Mouse (Mus musculus): ENCODE data around the gene Styk1. TPM values are rescaled to one million over a fixed set of nuclear protein-coding genes. Genes with fewer than 3 reads are reported as not detected.

Gene Styk1
- 1.3 and 1.9 TPM in 2 replicates for polyA plus RNA-seq (2015; fragmentation: Nextera tagmentation; extraction: Ambion mirVana)

- WGBS, result under 1% methylated on average over 16 of the region's 16 CpGs
- Histone ChIP-seq H3K4me1 (0 out of 2 replicates have a peak, but pooled peaks cover 7% of the 10 kb centered on the region), H3K4me2 (peak within 1 kb of the TSS; percentile 70), H3K27me3 (no peaks in the 10 kb centered on the region), H3K9ac (no peak within 1 kb of the TSS), H3K36me3 (no peaks in the 10 kb centered on the region), H3K9me3 (no peaks in the 10 kb centered on the region), H3K27ac (0 out of 2 replicates have a peak within 1 kb of the TSS, but pooled peaks have one; percentile 17), H3K4me3 (peak within 1 kb of the TSS; percentile 40)
- ATAC-seq (ENCODE audit: insufficient number of reproducible peaks, low FRiP score, low TSS enrichment, low read depth), result peak; percentile 86
Observed at GRCm38 (mm10) chr6:131353352-131353919, at the start of gene Styk1. Gene Styk1 (minus strand): TSS chr6:131353597.

GRCm38 (mm10) chr6:131403036-131403435 is 49.6 kb upstream of the Styk1 start:
- Histone ChIP-seq H3K4me2 (no peak overlapping the region), H3K9ac (no peak overlapping the region), H3K9me3 (no peaks in the 10 kb centered on the region), H3K27ac (peak overlapping the region; percentile 27; the same call in 1 of the 2 replicates), H3K27me3 (no peaks in the 10 kb centered on the region), H3K36me3 (no peaks in the 10 kb centered on the region), H3K4me3 (no peak overlapping the region), H3K4me1 (no peaks in the 10 kb centered on the region)
- 54% methylated on average over 2 of the region's 2 CpGs for WGBS
- no peak for ATAC-seq (ENCODE audit: insufficient number of reproducible peaks, low FRiP score, low TSS enrichment, low read depth)

GRCm38 (mm10) chr6:131402606-131403005 is 49.2 kb upstream of the Styk1 start:
- H3K9ac ChIP-seq, result no peak overlapping the region
- no peak overlapping the region for H3K4me2 ChIP-seq
- H3K4me3 ChIP-seq, result no peak overlapping the region
- H3K27me3 ChIP-seq, result no peaks in the 10 kb centered on the region
- ATAC-seq (ENCODE audit: insufficient number of reproducible peaks, low FRiP score, low TSS enrichment, low read depth), result no peak
- H3K4me1 ChIP-seq, result no peaks in the 10 kb centered on the region
- peak overlapping the region; percentile 27 for H3K27ac ChIP-seq
- no peaks in the 10 kb centered on the region for H3K36me3 ChIP-seq
- no peaks in the 10 kb centered on the region for H3K9me3 ChIP-seq

GRCm38 (mm10) chr6:131401259-131401658 is 47.9 kb upstream of the Styk1 start:
- Histone ChIP-seq H3K4me3 (no peak overlapping the region), H3K9me3 (no peaks in the 10 kb centered on the region), H3K27me3 (no peaks in the 10 kb centered on the region), H3K36me3 (no peaks in the 10 kb centered on the region), H3K27ac (no peak overlapping the region), H3K4me2 (no peak overlapping the region), H3K9ac (no peak overlapping the region), H3K4me1 (no peaks in the 10 kb centered on the region)
- 78% methylated on average over 2 of the region's 2 CpGs for WGBS
- no peak for ATAC-seq (ENCODE audit: insufficient number of reproducible peaks, low FRiP score, low TSS enrichment, low read depth)

- Histone ChIP-seq H3K9ac (no peak overlapping the region), H3K27ac (no peak overlapping the region; the same call in 1 of the 2 replicates), H3K4me3 (no peak overlapping the region), H3K27me3 (no peaks in the 10 kb centered on the region), H3K36me3 (no peaks in the 10 kb centered on the region), H3K4me2 (no peak overlapping the region), H3K4me1 (no peaks in the 10 kb centered on the region), H3K9me3 (no peaks in the 10 kb centered on the region)
- WGBS, result 54% methylated on average over 1 of the region's 1 CpGs
- peak; percentile 55; the same call in 1 of the 2 replicates for ATAC-seq (ENCODE audit: insufficient number of reproducible peaks, low FRiP score, low TSS enrichment, low read depth)
Observed at GRCm38 (mm10) chr6:131396650-131397049, 43.3 kb upstream of the Styk1 start.

GRCm38 (mm10) chr6:131393873-131394660 is 40.7 kb upstream of the Styk1 start:
- H3K27me3 ChIP-seq, result no peaks in the 10 kb centered on the region
- H3K9me3 ChIP-seq, result no peaks in the 10 kb centered on the region

GRCm38 (mm10) chr6:131388040-131389021 is 34.9 kb upstream of the Styk1 start, which contains the start of gene Ybx3:
Gene Ybx3 (minus strand): TSS chr6:131388476.
- Histone ChIP-seq H3K4me3 (peak within 1 kb of the TSS; percentile 80), H3K4me1 (peaks cover 28% of the 10 kb centered on the region), H3K4me2 (peak within 1 kb of the TSS; percentile 67), H3K27ac (peak within 1 kb of the TSS; percentile 93), H3K9me3 (no peaks in the 10 kb centered on the region), H3K36me3 (no peaks in the 10 kb centered on the region), H3K9ac (peak within 1 kb of the TSS; percentile 96), H3K27me3 (no peaks in the 10 kb centered on the region)
- peak; percentile 85 for ATAC-seq (ENCODE audit: insufficient number of reproducible peaks, low FRiP score, low TSS enrichment, low read depth)
- WGBS, result under 1% methylated on average over 71 of the region's 107 CpGs

More at GRCm38 (mm10) chr6:131393873-131394660, 40.7 kb upstream of the Styk1 start:
- no peak overlapping the region for H3K9ac ChIP-seq
- ATAC-seq (ENCODE audit: insufficient number of reproducible peaks, low FRiP score, low TSS enrichment, low read depth), result no peak
- H3K36me3 ChIP-seq, result no peaks in the 10 kb centered on the region
- no peak overlapping the region for H3K4me2 ChIP-seq
- 0 out of 2 replicates have a peak, but pooled peaks cover 1% of the 10 kb centered on the region for H3K4me1 ChIP-seq
- WGBS, result 71% methylated on average over 4 of the region's 4 CpGs
- H3K4me3 ChIP-seq, result no peak overlapping the region
- H3K27ac ChIP-seq, result no peak overlapping the region

- H3K9me3 ChIP-seq, result no peaks in the 10 kb centered on the region
- WGBS, result under 1% methylated on average over 43 of the region's 43 CpGs
- H3K4me3 ChIP-seq, result peak overlapping the region; percentile 80
- H3K4me2 ChIP-seq, result peak overlapping the region; percentile 67
- H3K4me1 ChIP-seq, result peaks cover 37% of the 10 kb centered on the region
- H3K27me3 ChIP-seq, result no peaks in the 10 kb centered on the region
- no peak for ATAC-seq (ENCODE audit: insufficient number of reproducible peaks, low FRiP score, low TSS enrichment, low read depth)
- H3K36me3 ChIP-seq, result no peaks in the 10 kb centered on the region
- H3K27ac ChIP-seq, result peak overlapping the region; percentile 93
- H3K9ac ChIP-seq, result peak overlapping the region; percentile 96
Observed at GRCm38 (mm10) chr6:131387221-131388039, 34.0 kb upstream of the Styk1 start.

- WGBS, result 51% methylated on average over 9 of the region's 9 CpGs
- H3K4me1 ChIP-seq, result peaks cover 40% of the 10 kb centered on the region
- no peak for ATAC-seq (ENCODE audit: insufficient number of reproducible peaks, low FRiP score, low TSS enrichment, low read depth)
- no peaks in the 10 kb centered on the region for H3K9me3 ChIP-seq
- peak overlapping the region; percentile 67 for H3K4me2 ChIP-seq
- H3K9ac ChIP-seq, result no peak overlapping the region
- H3K27me3 ChIP-seq, result no peaks in the 10 kb centered on the region
- no peaks in the 10 kb centered on the region for H3K36me3 ChIP-seq
- H3K4me3 ChIP-seq, result peak overlapping the region; percentile 80
- peak overlapping the region; percentile 93 for H3K27ac ChIP-seq
Observed at GRCm38 (mm10) chr6:131386416-131387019, 33.1 kb upstream of the Styk1 start.

- Histone ChIP-seq H3K27me3 (no peaks in the 10 kb centered on the region), H3K4me2 (no peak overlapping the region), H3K9me3 (no peaks in the 10 kb centered on the region), H3K4me3 (no peak overlapping the region), H3K9ac (no peak overlapping the region), H3K4me1 (peaks cover 40% of the 10 kb centered on the region), H3K27ac (no peak overlapping the region), H3K36me3 (no peaks in the 10 kb centered on the region)
- ATAC-seq (ENCODE audit: insufficient number of reproducible peaks, low FRiP score, low TSS enrichment, low read depth), result no peak
- WGBS, result 77% methylated on average over 1 of the region's 1 CpGs
Observed at GRCm38 (mm10) chr6:131385469-131385868, 32.1 kb upstream of the Styk1 start.
